Mouse (Mus musculus) hindbrain, embryonic 11.5 days (tissue): ENCODE measurements around the gene Olfr1314. TPM values are rescaled to one million over a fixed set of nuclear protein-coding genes. Genes with fewer than 3 reads are reported as not detected.

Experiments used
- ATAC-seq: fragments of 200-750 bp; cut with Nextera tagmentation; 2 replicates; pipeline ENCODE4 v1.8.0; 2017; ENCODE audit warnings: mild to moderate bottlenecking, moderate TSS enrichment, moderate library complexity; ENCODE audit not compliant: low FRiP score
- DNase-seq: peaks from one replicate; pipeline ENCODE4 v3.0.0-alpha.2; 2015; ENCODE audit warnings: low spot score
- H3K27ac ChIP-seq: fragments of 300-500 bp; sonication (generic); 2 replicates; pipeline ENCODE4 v1.5.1; 2014; ENCODE audit warnings: mild to moderate bottlenecking, low read depth, low read length
- H3K27me3 ChIP-seq: fragments of 300-500 bp; sonication (generic); 2 replicates; pipeline ENCODE4 v1.6.1; 2014; ENCODE audit warnings: mild to moderate bottlenecking, low read length, moderate library complexity, mixed read lengths; ENCODE audit not compliant: control insufficient read depth, insufficient read depth
- H3K36me3 ChIP-seq: fragments of 300-500 bp; sonication (generic); 2 replicates; pipeline ENCODE4 v1.6.1; 2014; ENCODE audit warnings: mild to moderate bottlenecking, low read length, moderate library complexity, mixed read lengths; ENCODE audit not compliant: control insufficient read depth, insufficient read depth
- H3K4me1 ChIP-seq: fragments of 300-500 bp; sonication (generic); replicated peaks from 2 replicates; pipeline ENCODE4 v1.6.1; 2014; ENCODE audit warnings: low read length, mixed read lengths; ENCODE audit not compliant: control insufficient read depth, insufficient read depth
- H3K4me2 ChIP-seq: fragments of 300-500 bp; sonication (generic); replicated peaks from 2 replicates; pipeline ENCODE4 v1.6.1; 2014; ENCODE audit warnings: mild to moderate bottlenecking, low read depth, low read length
- H3K4me3 ChIP-seq: fragments of 300-500 bp; sonication (generic); 2 replicates; pipeline ENCODE4 v1.5.1; 2014; ENCODE audit warnings: low read depth, low read length
- H3K9ac ChIP-seq: fragments of 300-500 bp; sonication (generic); 2 replicates; pipeline ENCODE4 v1.6.1; 2014; ENCODE audit warnings: low read depth, low read length
- H3K9me3 ChIP-seq: fragments of 300-500 bp; sonication (generic); 2 replicates; pipeline ENCODE4 v1.6.1; 2016; ENCODE audit warnings: low read length; ENCODE audit not compliant: control insufficient read depth
- WGBS: fragments of 180-500 bp; shearing (Covaris S2); extraction: QIAGEN DNeasy Blood & Tissue Kit; methylation state at CpG from one replicate; pipeline ENCODE4 v1.1.7; 2014; 5-methylcytosine and 5-hydroxymethylcytosine counted together
- polyA plus RNA-seq: library from polyadenylated mRNA; unstranded; fragments of >200 nt; fragmentation: Nextera tagmentation; extraction: Ambion mirVana; gene quantifications from 2 replicates; pipeline ENCODE4 v1.2.1, GENCODE M21; 2014

Gene Olfr1314
- polyA plus RNA-seq, result not detected in 2 replicates

DNA sequence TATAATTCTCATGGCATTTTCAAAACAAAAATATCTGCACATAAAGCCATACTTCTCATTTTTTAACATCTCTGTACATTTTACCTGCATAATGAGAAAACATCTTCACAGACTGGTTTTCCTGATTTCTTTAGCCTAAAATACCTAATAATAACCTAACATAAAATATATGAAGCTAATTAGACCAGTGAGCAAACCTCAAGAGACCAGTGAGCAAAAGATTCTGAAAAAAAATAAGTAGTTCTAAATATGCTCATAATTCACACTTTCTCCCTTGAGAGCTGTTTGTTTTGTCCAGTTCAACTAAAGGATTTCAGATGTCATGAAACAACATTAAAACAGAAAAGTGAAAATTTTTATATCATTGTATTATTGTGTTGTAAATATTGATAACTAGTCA is at the start of gene Olfr1314:
TSS of gene Olfr1314 (minus strand) at position 101 of the 400 bp plus-strand sequence.
- H3K4me2 ChIP-seq, result no peak within 1 kb of the TSS
- H3K4me3 ChIP-seq, result no peak within 1 kb of the TSS
- DNase-seq (no peak), ATAC-seq (no peak)
- H3K27me3 ChIP-seq, result no peaks in the 10 kb centered on the region
- no peaks in the 10 kb centered on the region for H3K36me3 ChIP-seq
- no peaks in the 10 kb centered on the region for H3K9me3 ChIP-seq
- no peak within 1 kb of the TSS for H3K9ac ChIP-seq
- H3K27ac ChIP-seq, result no peak within 1 kb of the TSS
- H3K4me1 ChIP-seq, result no peaks in the 10 kb centered on the region

GRCm38 (mm10) chr2:112140029-112140428 is 43.4 kb upstream of the Olfr1314 start, which contains the start of gene Olfr1317:
Gene Olfr1317, plus strand, starts transcription at chr2:112140329.
- Histone ChIP-seq H3K4me1 (no peaks in the 10 kb centered on the region), H3K36me3 (no peaks in the 10 kb centered on the region), H3K27me3 (no peaks in the 10 kb centered on the region), H3K4me3 (no peak within 1 kb of the TSS), H3K27ac (no peak within 1 kb of the TSS), H3K9ac (no peak within 1 kb of the TSS), H3K9me3 (no peaks in the 10 kb centered on the region), H3K4me2 (no peak within 1 kb of the TSS)
- ATAC-seq (no peak), DNase-seq (no peak)
- 82% methylated on average over 2 of the region's 2 CpGs for WGBS

DNA sequence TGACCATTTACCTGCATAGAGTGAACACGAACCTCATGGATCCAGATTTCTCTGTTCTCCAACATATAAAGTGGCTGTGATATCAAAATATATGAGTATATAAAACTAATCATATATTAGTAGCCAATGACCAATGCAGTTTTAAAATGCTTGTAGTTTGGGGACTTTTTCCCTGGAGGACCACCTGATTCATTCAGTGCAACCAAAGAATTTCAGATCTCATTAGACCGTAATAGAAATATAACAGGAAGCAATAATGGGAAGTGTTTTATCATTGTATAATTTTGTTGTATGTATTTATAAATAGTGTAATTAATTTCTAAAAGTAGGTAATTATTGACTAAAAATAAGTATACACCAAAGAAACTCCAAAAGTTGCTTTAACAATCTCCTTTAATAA is 38.3 kb upstream of the Olfr1314 start, which contains the start of gene Olfr1316:
TSS of gene Olfr1316 (minus strand) at position 101 of the 400 bp plus-strand sequence.
- H3K9ac ChIP-seq, result no peak within 1 kb of the TSS

GRCm38 (mm10) chr2:112115340-112115739 is 18.8 kb upstream of the Olfr1314 start, which contains the start of gene Olfr1315-ps1:
Gene Olfr1315-ps1, minus strand, starts transcription at chr2:112115440.
- Histone ChIP-seq H3K36me3 (no peaks in the 10 kb centered on the region), H3K27me3 (no peaks in the 10 kb centered on the region), H3K4me1 (no peaks in the 10 kb centered on the region), H3K9me3 (no peaks in the 10 kb centered on the region), H3K4me2 (no peak within 1 kb of the TSS), H3K27ac (no peak within 1 kb of the TSS), H3K4me3 (no peak within 1 kb of the TSS), H3K9ac (no peak within 1 kb of the TSS)
- WGBS, result 88% methylated on average over 1 of the region's 1 CpGs
- DNase-seq (no peak), ATAC-seq (no peak)

More for the DNA sequence above, 38.3 kb upstream of the Olfr1314 start, which contains the start of gene Olfr1316:
- Histone ChIP-seq H3K4me2 (no peak within 1 kb of the TSS), H3K9me3 (no peaks in the 10 kb centered on the region), H3K4me3 (no peak within 1 kb of the TSS), H3K4me1 (no peaks in the 10 kb centered on the region), H3K27me3 (no peaks in the 10 kb centered on the region), H3K36me3 (no peaks in the 10 kb centered on the region), H3K27ac (no peak within 1 kb of the TSS)
- no peak for DNase-seq
- ATAC-seq, result no peak
- 89% methylated on average over 2 of the region's 2 CpGs for WGBS

- H3K36me3 ChIP-seq, result no peaks in the 10 kb centered on the region
- no peaks in the 10 kb centered on the region for H3K9me3 ChIP-seq
- ATAC-seq (no peak), DNase-seq (no peak)
- no peak within 1 kb of the TSS for H3K4me2 ChIP-seq
- H3K4me1 ChIP-seq, result no peaks in the 10 kb centered on the region
- no peak within 1 kb of the TSS for H3K9ac ChIP-seq
- H3K27ac ChIP-seq, result no peak within 1 kb of the TSS
- no peak within 1 kb of the TSS for H3K4me3 ChIP-seq
- H3K27me3 ChIP-seq, result no peaks in the 10 kb centered on the region
Observed at GRCm38 (mm10) chr2:112077743-112078142, 18.8 kb downstream of the Olfr1314 start, which contains the start of gene Olfr1313. Gene Olfr1313, minus strand, starts transcription at chr2:112077843.

GRCm38 (mm10) chr2:112050138-112050537 is 46.4 kb downstream of the Olfr1314 start, which contains the start of gene Olfr1312:
Gene Olfr1312, minus strand, starts transcription at chr2:112050238.
- no peak within 1 kb of the TSS for H3K4me3 ChIP-seq
- H3K36me3 ChIP-seq, result no peaks in the 10 kb centered on the region
- 32% methylated on average over 1 of the region's 1 CpGs for WGBS
- no peak within 1 kb of the TSS for H3K4me2 ChIP-seq
- DNase-seq (no peak), ATAC-seq (no peak)
- no peak within 1 kb of the TSS for H3K9ac ChIP-seq
- no peaks in the 10 kb centered on the region for H3K4me1 ChIP-seq
- no peaks in the 10 kb centered on the region for H3K9me3 ChIP-seq
- no peak within 1 kb of the TSS for H3K27ac ChIP-seq
- H3K27me3 ChIP-seq, result no peaks in the 10 kb centered on the region

Other genes starting within 250 kb of the Olfr1314 start
- gene Olfr1305, start 219.6 kb downstream of the Olfr1314 start, polyA plus RNA-seq, result not detected in 2 replicates
- gene Olfr1306, start 180.5 kb downstream of the Olfr1314 start, polyA plus RNA-seq, result not detected in 2 replicates
- gene Olfr1307, start 147.3 kb downstream of the Olfr1314 start, polyA plus RNA-seq, result not detected in 2 replicates
- gene Olfr1308, start 131.8 kb downstream of the Olfr1314 start, polyA plus RNA-seq, result not detected in 2 replicates
- gene Olfr1309, start 106.5 kb downstream of the Olfr1314 start, polyA plus RNA-seq, result not detected in 2 replicates
- gene Olfr1310, start 84.1 kb downstream of the Olfr1314 start, polyA plus RNA-seq, result not detected in 2 replicates
- gene Olfr1311, start 72.4 kb downstream of the Olfr1314 start, polyA plus RNA-seq, result not detected in 2 replicates
- gene Olfr1312, start 46.5 kb downstream of the Olfr1314 start, polyA plus RNA-seq, result not detected in 2 replicates
- not detected in 2 replicates for gene Olfr1313, start 18.9 kb downstream of the Olfr1314 start, polyA plus RNA-seq
- not detected in 2 replicates for gene Olfr1315-ps1, start 18.7 kb upstream of the Olfr1314 start, polyA plus RNA-seq
- not detected in 2 replicates for gene Olfr1316, start 38.2 kb upstream of the Olfr1314 start, polyA plus RNA-seq
- not detected in 2 replicates for gene Olfr1317, start 43.5 kb upstream of the Olfr1314 start, polyA plus RNA-seq
- gene Olfr1318, start 57.4 kb upstream of the Olfr1314 start, polyA plus RNA-seq, result not detected in 2 replicates
- 9.7 and 10.1 TPM in 2 replicates for gene Lpcat4, start 142.7 kb upstream of the Olfr1314 start, polyA plus RNA-seq
- gene Nutm1, start 162.5 kb upstream of the Olfr1314 start, polyA plus RNA-seq, result 0.05 and 0.07 TPM in 2 replicates
- 148 and 163 TPM in 2 replicates for gene Nop10, start 165.1 kb upstream of the Olfr1314 start, polyA plus RNA-seq
- gene Slc12a6, start 169.0 kb upstream of the Olfr1314 start, polyA plus RNA-seq, result 13.7 and 14.2 TPM in 2 replicates
- not detected in 2 replicates for gene Gm21985, start 169.5 kb upstream of the Olfr1314 start, polyA plus RNA-seq